Mouse (Mus musculus): ENCODE measurements around the gene Ikzf2. TPM values are rescaled to one million over a fixed set of nuclear protein-coding genes. Genes with fewer than 3 reads are reported as not detected.

Gene Ikzf2
- total RNA-seq, 2 experiments from 2014 or later, result 9.6 to 13.0 TPM

GRCm38 (mm10) chr1:69535507-69535906 is 151.5 kb downstream of the Ikzf2 start:
- ATAC-seq (replicated peaks; ENCODE audit: low FRiP score, low TSS enrichment, poor library complexity, severe bottlenecking), result no peak

GRCm38 (mm10) chr1:69533048-69533447 is 154.0 kb downstream of the Ikzf2 start:
- ATAC-seq (replicated peaks; ENCODE audit: low FRiP score, low TSS enrichment, poor library complexity, severe bottlenecking), result no peak

GRCm38 (mm10) chr1:69528696-69529095 is 158.3 kb downstream of the Ikzf2 start:
- ATAC-seq (replicated peaks; ENCODE audit: low FRiP score, low TSS enrichment, poor library complexity, severe bottlenecking), result no peak

- ATAC-seq (replicated peaks; ENCODE audit: low FRiP score, low TSS enrichment, poor library complexity, severe bottlenecking), result no peak
Observed at GRCm38 (mm10) chr1:69521656-69522055, 165.4 kb downstream of the Ikzf2 start.

GRCm38 (mm10) chr1:69519356-69519755 is 167.7 kb downstream of the Ikzf2 start:
- ATAC-seq (replicated peaks; ENCODE audit: low FRiP score, low TSS enrichment, poor library complexity, severe bottlenecking), result no peak

- ATAC-seq (replicated peaks; ENCODE audit: low FRiP score, low TSS enrichment, poor library complexity, severe bottlenecking), result no peak
Observed at GRCm38 (mm10) chr1:69518012-69518411, 169.0 kb downstream of the Ikzf2 start.

- peak; percentile 42 for ATAC-seq (replicated peaks; ENCODE audit: low FRiP score, low TSS enrichment, poor library complexity, severe bottlenecking)
Observed at GRCm38 (mm10) chr1:69516144-69516543, 170.9 kb downstream of the Ikzf2 start.

- peak; percentile 65 for ATAC-seq (replicated peaks; ENCODE audit: low FRiP score, low TSS enrichment, poor library complexity, severe bottlenecking)
Observed at GRCm38 (mm10) chr1:69513595-69514250, 173.3 kb downstream of the Ikzf2 start.

GRCm38 (mm10) chr1:69508275-69508674 is 178.8 kb downstream of the Ikzf2 start:
- ATAC-seq (replicated peaks; ENCODE audit: low FRiP score, low TSS enrichment, poor library complexity, severe bottlenecking), result no peak

- ATAC-seq (replicated peaks; ENCODE audit: low FRiP score, low TSS enrichment, poor library complexity, severe bottlenecking), result peak; percentile 85
Observed at GRCm38 (mm10) chr1:69507513-69507912, 179.5 kb downstream of the Ikzf2 start.

- ATAC-seq (replicated peaks; ENCODE audit: low FRiP score, low TSS enrichment, poor library complexity, severe bottlenecking), result no peak
Observed at GRCm38 (mm10) chr1:69506615-69507159, 180.4 kb downstream of the Ikzf2 start.

GRCm38 (mm10) chr1:69506011-69506410 is 181.0 kb downstream of the Ikzf2 start:
- ATAC-seq (replicated peaks; ENCODE audit: low FRiP score, low TSS enrichment, poor library complexity, severe bottlenecking), result no peak

GRCm38 (mm10) chr1:69500388-69500787 is 186.7 kb downstream of the Ikzf2 start:
- 0 out of 2 replicates have a peak, but pooled peaks have one; percentile 14 for ATAC-seq (replicated peaks; ENCODE audit: low FRiP score, low TSS enrichment, poor library complexity, severe bottlenecking)

GRCm38 (mm10) chr1:69499652-69500051 is 187.4 kb downstream of the Ikzf2 start:
- no peak for ATAC-seq (replicated peaks; ENCODE audit: low FRiP score, low TSS enrichment, poor library complexity, severe bottlenecking)

- peak; percentile 23 for ATAC-seq (replicated peaks; ENCODE audit: low FRiP score, low TSS enrichment, poor library complexity, severe bottlenecking)
Observed at GRCm38 (mm10) chr1:69498862-69499306, 188.2 kb downstream of the Ikzf2 start.

- ATAC-seq (replicated peaks; ENCODE audit: low FRiP score, low TSS enrichment, poor library complexity, severe bottlenecking), result peak; percentile 81
Observed at GRCm38 (mm10) chr1:69496055-69496454, 191.0 kb downstream of the Ikzf2 start.

GRCm38 (mm10) chr1:69493309-69494047 is 193.6 kb downstream of the Ikzf2 start:
- ATAC-seq (replicated peaks; ENCODE audit: low FRiP score, low TSS enrichment, poor library complexity, severe bottlenecking), result no peak

GRCm38 (mm10) chr1:69492013-69492412 is 195.0 kb downstream of the Ikzf2 start:
- no peak for ATAC-seq (replicated peaks; ENCODE audit: low FRiP score, low TSS enrichment, poor library complexity, severe bottlenecking)

GRCm38 (mm10) chr1:69489026-69489425 is 198.0 kb downstream of the Ikzf2 start:
- ATAC-seq (replicated peaks; ENCODE audit: low FRiP score, low TSS enrichment, poor library complexity, severe bottlenecking), result no peak

GRCm38 (mm10) chr1:69488625-69489024 is 198.4 kb downstream of the Ikzf2 start:
- ATAC-seq (replicated peaks; ENCODE audit: low FRiP score, low TSS enrichment, poor library complexity, severe bottlenecking), result no peak

Data from megakaryocyte-erythroid progenitor cell, adult 5-6 weeks (primary cell).